Mouse (Mus musculus) WW6 (cell line): ENCODE measurements at regions not wholly inside any gene's neighbourhood (a gene's known extent, or its start where the extent isn't known, plus 50 kb on each side); places are given as distances from the start of the nearest gene placed in this dataset.
A peak's percentile ranks its signal among the peaks of the same experiment; 100 is the strongest.

Experiments used
- DNase-seq: peaks from one replicate; pipeline ENCODE4 v3.0.0-alpha.2; 2013; ENCODE audit warnings: low read depth, low spot score

DNA sequence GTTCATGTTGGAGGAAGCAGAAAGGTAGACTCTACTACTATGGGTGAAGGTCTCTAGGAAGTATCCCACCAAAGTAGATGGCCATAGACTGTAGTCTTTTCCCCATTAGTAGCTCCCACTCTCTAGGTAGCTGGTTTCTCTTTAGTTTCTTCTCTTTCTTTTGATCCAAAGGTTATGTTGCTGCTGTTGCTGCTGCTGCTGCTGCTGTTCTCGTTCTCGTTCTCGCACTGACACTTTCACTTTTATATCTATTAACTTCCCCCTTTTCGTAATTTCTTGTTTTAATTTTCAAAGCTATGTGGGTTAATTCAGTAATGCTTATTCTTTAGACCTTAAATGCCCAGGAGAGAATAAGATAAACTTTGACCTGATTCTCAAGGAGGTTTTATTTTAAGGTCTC is 58.3 kb downstream of the Tmem100 start:
- no peak for DNase-seq

GRCm38 (mm10) chr11:90094052-90094451 is 63.9 kb downstream of the Tmem100 start:
- DNase-seq = no peak

- DNase-seq = no peak
These were observed 64.7 kb downstream of the Tmem100 start for GRCm38 (mm10) chr11:90094700-90095355.

DNA sequence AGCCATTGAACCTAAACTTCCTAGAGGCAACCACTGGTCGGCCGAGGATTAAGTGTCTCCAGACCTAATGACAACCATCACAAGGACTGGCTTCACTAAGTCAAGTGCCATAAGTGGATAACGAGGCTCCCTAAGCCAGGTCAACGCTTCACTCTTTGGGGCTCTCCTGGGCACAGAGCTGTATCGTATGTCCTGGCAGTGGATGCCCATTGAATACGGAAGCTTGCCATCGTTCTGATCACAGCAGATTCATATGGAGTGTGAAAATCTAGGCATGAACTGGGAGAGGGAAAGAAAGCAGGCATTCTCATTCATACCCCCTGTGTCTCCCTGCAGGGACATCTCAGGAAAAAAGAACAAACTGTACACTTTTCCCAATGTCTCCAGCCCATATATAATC is 68.3 kb downstream of the Tmem100 start:
- no peak for DNase-seq

DNA sequence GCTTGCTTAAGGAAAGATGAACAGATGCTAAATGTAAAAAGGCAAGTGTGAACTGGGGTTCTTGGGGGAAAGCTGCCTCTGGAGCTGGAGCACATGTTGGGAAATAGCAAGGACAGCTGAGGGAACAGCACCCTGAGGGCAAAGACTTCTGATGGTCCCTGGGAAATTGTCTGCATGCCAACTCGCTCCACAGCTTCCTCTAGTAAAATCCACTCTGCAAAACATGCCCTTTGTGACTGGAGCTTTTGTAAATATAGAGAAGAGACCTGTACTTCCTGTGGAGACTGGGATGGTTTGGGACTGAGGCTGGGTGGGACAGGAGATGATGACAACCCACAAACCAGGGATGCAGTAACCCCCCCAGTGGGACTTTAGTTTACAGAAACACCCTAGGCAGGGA is 69.0 kb downstream of the Tmem100 start:
- DNase-seq = no peak

DNA sequence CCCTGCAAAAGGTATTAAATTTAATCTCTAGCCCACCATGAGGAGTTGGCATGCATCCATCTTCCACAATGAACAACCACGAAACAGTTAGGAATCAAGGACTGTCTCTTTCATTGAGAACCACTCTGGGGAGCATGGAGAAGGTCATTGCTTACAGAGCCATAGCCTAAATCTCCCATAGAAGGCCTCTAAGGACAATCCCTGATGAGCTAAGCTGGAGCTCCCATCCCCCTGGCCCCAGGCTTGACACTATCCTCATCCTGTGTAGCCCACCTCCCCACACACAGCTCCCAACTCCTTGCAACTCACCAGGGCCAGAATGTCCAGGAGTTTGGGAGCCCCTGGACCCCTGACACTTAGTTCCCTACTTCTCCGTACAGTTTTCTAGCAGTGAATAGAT is 70.0 kb downstream of the Tmem100 start:
- no peak for DNase-seq

DNA sequence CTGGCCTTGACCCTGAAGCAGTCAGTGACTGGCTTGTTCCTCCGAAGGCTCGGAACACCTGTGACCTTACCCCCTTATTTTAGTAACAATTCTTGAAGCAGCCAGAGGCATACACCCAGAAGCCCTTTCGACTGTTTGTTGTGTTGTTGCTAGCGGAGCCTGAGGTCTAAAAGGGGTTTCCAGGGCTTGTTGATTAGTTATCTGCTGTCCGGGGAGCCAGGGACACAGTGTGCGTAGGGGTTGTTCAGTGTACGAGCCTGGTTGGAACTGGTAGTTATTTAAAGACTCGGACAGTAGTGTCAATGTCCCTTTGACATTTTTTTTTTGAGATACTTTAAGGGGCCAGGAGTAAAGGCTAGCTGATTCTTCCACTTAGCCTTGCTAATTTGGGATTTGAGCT is 71.1 kb downstream of the Tmem100 start:
- DNase-seq = no peak

GRCm38 (mm10) chr11:90106063-90106798 is 76.1 kb downstream of the Tmem100 start:
- DNase-seq = no peak

DNA sequence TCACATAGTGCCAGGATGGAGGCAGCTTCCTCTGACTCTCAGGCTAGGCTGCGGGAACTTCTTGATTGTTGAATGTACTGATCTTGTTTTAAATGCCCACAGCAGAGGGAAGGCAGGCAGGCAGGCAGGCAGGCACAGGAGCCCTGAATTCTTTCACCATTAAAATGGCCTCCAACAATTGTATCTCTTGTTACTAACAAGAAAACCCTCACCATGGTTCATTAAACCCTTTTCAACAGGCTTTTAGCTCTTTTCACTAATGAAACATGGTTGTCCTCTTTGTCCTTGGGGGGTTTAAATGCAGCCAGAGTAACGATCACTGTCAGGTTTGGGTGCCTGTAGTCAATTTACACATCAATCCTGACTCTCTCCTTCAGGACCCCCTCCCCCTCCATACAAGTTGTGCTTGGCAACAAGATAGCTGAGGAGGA is 77.8 kb upstream of the Gm45716 start:
- peak; percentile 16 for DNase-seq

GRCm38 (mm10) chr11:90110170-90110569 is 77.3 kb upstream of the Gm45716 start:
- no peak for DNase-seq

- no peak for DNase-seq
These were observed 75.3 kb upstream of the Gm45716 start for GRCm38 (mm10) chr11:90112174-90112573.

DNA sequence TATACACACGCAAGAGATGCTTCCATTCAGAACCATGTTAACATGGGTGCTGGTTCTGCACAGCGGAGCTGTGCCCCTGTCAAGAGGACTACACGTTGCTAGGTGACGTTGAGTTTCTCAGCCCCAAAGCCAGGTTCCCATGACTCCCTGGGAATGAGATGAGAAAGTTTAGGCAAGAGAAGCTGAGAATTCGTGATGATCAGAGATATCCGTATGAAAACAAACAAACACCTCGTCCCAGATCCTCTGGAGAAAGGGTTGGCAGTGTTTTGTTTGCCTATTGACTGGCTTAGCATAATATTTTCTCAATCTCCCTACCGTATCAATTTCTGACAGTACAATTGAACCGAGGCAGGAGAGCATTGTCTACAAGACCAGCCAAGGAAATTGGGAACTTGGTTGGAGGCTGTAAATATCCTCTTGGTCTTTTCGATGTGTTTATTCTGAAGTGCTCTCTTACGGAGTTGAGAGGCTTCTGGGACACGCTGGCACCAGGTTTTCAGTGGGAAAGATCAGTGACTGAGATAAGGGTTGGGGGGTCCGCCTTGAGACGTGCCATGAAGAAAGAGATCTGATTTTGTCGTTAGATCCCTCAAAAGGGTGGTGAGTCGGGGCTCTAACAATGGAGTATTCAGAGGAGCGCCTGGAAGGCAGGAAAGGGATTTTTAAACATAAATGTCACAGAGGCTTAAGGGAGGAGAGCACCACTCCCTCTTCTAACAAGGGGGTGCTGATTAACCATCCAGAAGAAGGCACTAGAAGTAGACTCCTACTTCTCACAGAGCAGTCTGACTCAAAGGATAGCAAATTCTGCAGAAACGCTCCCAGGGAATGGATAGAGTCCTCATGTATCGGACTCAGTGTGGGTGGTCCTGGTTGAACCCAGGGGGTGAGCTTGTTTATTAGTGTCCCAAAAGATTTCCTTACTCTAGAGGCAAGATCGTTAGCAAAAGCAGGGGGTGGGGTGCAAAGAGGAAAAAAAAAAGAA is 70.5 kb upstream of the Gm45716 start:
- DNase-seq = no peak

- DNase-seq = no peak
These were observed 69.7 kb upstream of the Gm45716 start for GRCm38 (mm10) chr11:90117664-90118295.

GRCm38 (mm10) chr11:90121902-90122301 is 65.6 kb upstream of the Gm45716 start:
- no peak for DNase-seq

DNA sequence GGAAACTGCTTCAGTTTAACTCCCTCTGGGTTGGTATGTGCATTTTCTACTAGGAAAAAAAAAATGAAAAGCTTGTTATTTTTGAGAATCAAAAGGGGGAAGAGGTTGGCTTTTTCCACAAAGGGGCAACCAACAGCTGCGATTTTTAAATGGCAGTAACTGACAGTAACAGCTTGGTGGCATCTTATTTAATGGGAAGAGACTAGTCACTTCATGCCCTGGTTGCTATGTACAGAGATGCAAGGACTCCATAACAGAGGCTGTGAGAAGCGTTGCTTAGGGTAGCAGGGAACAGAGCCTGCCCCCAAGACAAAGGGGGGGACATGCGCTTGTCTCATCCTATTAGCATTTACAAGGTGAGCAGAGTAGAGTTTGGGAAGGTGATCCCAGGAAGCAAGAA is 64.8 kb upstream of the Gm45716 start:
- no peak for DNase-seq

GRCm38 (mm10) chr11:90123851-90124250 is 63.6 kb upstream of the Gm45716 start:
- no peak for DNase-seq

- no peak for DNase-seq
These were observed 61.2 kb upstream of the Gm45716 start for GRCm38 (mm10) chr11:90126289-90126688.

GRCm38 (mm10) chr11:90128865-90129415 is 58.5 kb upstream of the Gm45716 start:
- DNase-seq = no peak

- no peak for DNase-seq
These were observed 57.5 kb upstream of the Gm45716 start for GRCm38 (mm10) chr11:90129793-90130624.

- no peak for DNase-seq
These were observed 56.8 kb upstream of the Gm45716 start for GRCm38 (mm10) chr11:90130635-90131034.
